Mouse (Mus musculus): Measurements from ENCODE around the gene Vwce. TPM values are rescaled to one million over a fixed set of nuclear protein-coding genes. Genes with fewer than 3 reads are reported as not detected.

The Vwce gene
- 0.25 and 0.86 TPM in 2 replicates for polyA plus RNA-seq (2014; fragmentation: Nextera tagmentation; extraction: Ambion mirVana)

DNA sequence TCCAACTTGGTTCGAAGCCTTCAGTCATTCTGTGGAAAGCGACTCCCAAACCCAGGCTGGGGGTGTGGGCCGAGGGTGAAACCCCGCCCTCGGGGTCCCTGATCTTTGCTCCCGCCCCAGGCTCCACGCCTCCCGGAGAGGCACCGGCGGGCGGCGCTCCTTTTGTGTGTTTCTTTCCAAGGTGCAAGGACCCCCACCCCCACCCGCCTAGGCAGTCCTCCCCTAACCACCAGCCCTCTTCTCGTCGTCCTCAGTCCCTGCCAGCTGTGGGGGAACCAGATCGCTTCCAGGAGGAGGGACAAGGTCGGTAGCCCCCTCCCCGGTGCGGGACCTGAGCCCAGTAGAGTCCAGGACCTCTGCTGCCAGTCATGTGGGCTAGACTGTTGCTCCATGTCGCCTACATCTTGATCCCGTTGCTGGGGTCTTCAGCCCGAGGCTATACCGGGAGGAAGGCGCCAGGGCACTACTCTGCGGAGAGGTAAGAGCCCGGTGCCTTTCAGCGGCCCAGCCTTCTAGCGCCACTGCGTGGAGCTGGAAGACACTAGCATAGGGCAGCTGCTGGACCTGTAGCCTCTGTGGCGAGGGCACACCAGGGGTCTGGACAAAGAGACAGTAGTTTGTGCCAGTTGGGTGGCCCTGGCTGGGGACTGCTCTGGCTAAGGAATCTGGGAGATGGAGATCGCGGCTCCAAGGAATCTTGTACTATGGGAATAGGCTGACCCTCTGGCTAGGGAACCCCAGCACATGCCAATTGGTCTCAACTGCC is at the start of gene Vwce:
TSS of gene Vwce (plus strand) at position 108 of the 766 bp plus-strand sequence.
- peak within 1 kb of the TSS; percentile 48 for H3K9ac ChIP-seq (ENCODE audit: low read depth, low read length)
- H3K36me3 ChIP-seq (ENCODE audit: control insufficient read depth, insufficient read depth, low read length) = no peaks in the 10 kb centered on the region
- peak; percentile 82 for ATAC-seq (ENCODE audit: low FRiP score)
- 2% methylated on average over 32 of the region's 32 CpGs for WGBS
- peaks cover 5% of the 10 kb centered on the region; the same call in 1 of the 2 replicates for H3K4me1 ChIP-seq (replicated peaks; ENCODE audit: control insufficient read depth, insufficient read depth, low read length)
- no peaks in the 10 kb centered on the region for H3K9me3 ChIP-seq (ENCODE audit: control insufficient read depth, low read length)
- H3K27me3 ChIP-seq (ENCODE audit: control insufficient read depth, insufficient read depth, low read length) = no peaks in the 10 kb centered on the region
- peak; percentile 66 for DNase-seq (ENCODE audit: low spot score)
- peak within 1 kb of the TSS; percentile 32 for H3K4me3 ChIP-seq (ENCODE audit: low read depth, low read length)
- H3K27ac ChIP-seq (ENCODE audit: low read depth, low read length) = no peak within 1 kb of the TSS
- H3K4me2 ChIP-seq (replicated peaks; ENCODE audit: low read depth, low read length) = peak within 1 kb of the TSS; percentile 85

DNA sequence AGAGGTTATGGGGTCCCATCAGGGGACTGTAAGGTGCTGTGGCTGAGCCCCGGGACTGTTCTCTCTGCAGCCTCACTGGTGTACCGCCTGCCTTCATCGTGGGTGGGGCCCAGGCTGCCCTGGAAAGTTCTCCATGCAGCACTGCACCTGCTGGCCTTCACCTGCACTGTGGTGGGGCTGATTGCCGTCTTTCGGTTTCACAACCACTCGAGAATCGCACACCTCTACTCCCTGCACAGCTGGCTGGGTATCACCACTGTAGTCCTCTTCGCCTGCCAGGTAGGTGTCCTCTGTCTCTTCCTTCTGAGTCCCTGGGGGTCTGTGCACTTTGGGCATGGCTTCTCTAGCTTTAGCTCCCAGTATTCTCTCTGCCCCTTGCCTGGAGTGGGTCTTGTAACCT is 48.9 kb upstream of the Vwce start:
- no peak for ATAC-seq (ENCODE audit: low FRiP score)
- no peak overlapping the region for H3K27ac ChIP-seq (ENCODE audit: low read depth, low read length)
- 93% methylated on average over 8 of the region's 8 CpGs for WGBS
- H3K4me1 ChIP-seq (replicated peaks; ENCODE audit: control insufficient read depth, insufficient read depth, low read length) = no peaks in the 10 kb centered on the region
- no peak overlapping the region for H3K4me3 ChIP-seq (ENCODE audit: low read depth, low read length)
- DNase-seq (ENCODE audit: low spot score) = no peak
- H3K9ac ChIP-seq (ENCODE audit: low read depth, low read length) = no peak overlapping the region
- no peaks in the 10 kb centered on the region for H3K9me3 ChIP-seq (ENCODE audit: control insufficient read depth, low read length)
- no peaks in the 10 kb centered on the region for H3K27me3 ChIP-seq (ENCODE audit: control insufficient read depth, insufficient read depth, low read length)
- H3K4me2 ChIP-seq (replicated peaks; ENCODE audit: low read depth, low read length) = no peak overlapping the region
- H3K36me3 ChIP-seq (ENCODE audit: control insufficient read depth, insufficient read depth, low read length) = no peaks in the 10 kb centered on the region

DNA sequence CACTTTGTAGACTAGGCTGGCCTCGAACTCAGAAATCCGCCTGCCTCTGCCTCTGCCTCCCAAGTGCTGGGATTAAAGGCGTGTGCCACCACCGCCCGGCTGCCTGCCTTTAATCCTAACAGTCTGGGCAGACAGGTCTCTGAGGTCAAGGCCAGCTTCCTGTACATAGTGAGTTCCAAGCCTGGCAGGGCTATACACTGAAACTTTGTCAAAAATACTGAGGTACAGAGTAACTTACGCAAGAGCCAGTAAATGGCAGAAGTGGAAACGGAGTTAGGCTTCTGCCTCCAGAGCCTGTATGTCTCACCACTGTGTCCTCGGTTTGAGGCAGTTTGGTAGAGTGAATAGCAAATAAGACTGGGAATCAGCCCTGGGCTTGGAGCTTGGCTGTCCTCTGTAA is 46.8 kb upstream of the Vwce start:
- ATAC-seq (ENCODE audit: low FRiP score) (no peak), DNase-seq (ENCODE audit: low spot score) (no peak)
- H3K9ac ChIP-seq (ENCODE audit: low read depth, low read length) = no peak overlapping the region
- H3K9me3 ChIP-seq (ENCODE audit: control insufficient read depth, low read length) = no peaks in the 10 kb centered on the region
- H3K36me3 ChIP-seq (ENCODE audit: control insufficient read depth, insufficient read depth, low read length) = no peaks in the 10 kb centered on the region
- H3K4me3 ChIP-seq (ENCODE audit: low read depth, low read length) = no peak overlapping the region
- no peaks in the 10 kb centered on the region for H3K27me3 ChIP-seq (ENCODE audit: control insufficient read depth, insufficient read depth, low read length)
- H3K4me2 ChIP-seq (replicated peaks; ENCODE audit: low read depth, low read length) = no peak overlapping the region
- H3K4me1 ChIP-seq (replicated peaks; ENCODE audit: control insufficient read depth, insufficient read depth, low read length) = no peaks in the 10 kb centered on the region
- H3K27ac ChIP-seq (ENCODE audit: low read depth, low read length) = no peak overlapping the region
- 90% methylated on average over 8 of the region's 8 CpGs for WGBS

DNA sequence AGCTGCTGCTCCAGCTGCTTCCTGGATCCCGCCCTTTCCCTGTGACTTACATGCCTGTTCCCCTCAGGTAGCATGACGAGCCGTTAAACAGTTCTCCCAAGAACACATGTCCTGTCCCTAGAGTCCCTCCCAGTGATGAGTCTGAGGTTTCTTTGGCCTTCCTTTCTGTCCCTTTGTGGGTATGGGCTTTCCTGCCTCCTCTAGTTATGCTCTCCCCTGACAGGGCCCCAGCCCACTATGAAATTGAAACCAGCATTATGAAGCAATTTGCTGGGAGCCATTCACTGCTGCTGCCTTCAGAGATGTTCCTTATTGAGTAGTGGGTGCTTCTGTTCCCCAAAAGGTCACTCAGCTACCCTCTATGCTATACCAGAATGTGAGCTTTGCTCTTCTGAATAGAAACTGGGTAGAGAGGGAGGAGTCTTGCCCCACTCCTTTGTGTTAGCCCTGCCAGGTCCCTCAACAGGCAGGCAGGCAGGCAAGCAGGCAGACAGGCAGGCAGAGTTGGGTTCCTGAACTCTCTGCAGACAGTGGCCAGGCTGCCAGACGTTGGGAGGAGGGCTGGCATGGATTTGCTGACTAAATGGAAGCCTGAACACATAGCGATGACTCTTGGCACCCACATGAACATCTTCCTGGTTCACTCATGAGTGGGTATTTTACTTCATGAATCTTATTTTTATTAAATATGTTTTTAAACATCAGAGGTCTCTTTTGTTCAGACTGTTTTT is 44.7 kb upstream of the Vwce start:
- DNase-seq (ENCODE audit: low spot score) (no peak), ATAC-seq (ENCODE audit: low FRiP score) (no peak)
- Histone ChIP-seq H3K9me3 (ENCODE audit: control insufficient read depth, low read length) (no peaks in the 10 kb centered on the region), H3K9ac (ENCODE audit: low read depth, low read length) (no peak overlapping the region), H3K4me1 (replicated peaks; ENCODE audit: control insufficient read depth, insufficient read depth, low read length) (no peaks in the 10 kb centered on the region), H3K27me3 (ENCODE audit: control insufficient read depth, insufficient read depth, low read length) (no peaks in the 10 kb centered on the region), H3K4me3 (ENCODE audit: low read depth, low read length) (no peak overlapping the region), H3K27ac (ENCODE audit: low read depth, low read length) (no peak overlapping the region), H3K36me3 (ENCODE audit: control insufficient read depth, insufficient read depth, low read length) (no peaks in the 10 kb centered on the region), H3K4me2 (replicated peaks; ENCODE audit: low read depth, low read length) (no peak overlapping the region)
- 63% methylated on average over 5 of the region's 5 CpGs for WGBS

DNA sequence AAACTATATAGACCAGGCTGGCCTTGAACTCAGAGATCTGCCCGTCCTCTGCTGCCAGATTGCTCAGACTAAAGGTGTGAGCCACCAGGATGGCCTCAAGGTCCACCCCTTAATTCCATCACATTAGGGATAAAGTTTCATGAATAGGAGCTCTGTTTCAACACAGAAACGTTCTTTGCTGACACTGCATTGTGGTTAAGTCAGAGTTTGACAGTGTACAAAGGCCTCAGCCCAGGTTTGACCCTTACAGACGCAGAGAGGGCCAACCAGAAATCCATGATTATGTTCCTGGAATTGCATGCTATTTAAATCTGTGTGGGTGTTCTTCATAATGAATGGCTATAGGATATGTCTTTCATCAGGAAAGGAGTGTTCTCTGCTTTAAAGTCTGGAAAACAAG is 43.7 kb upstream of the Vwce start:
- H3K36me3 ChIP-seq (ENCODE audit: control insufficient read depth, insufficient read depth, low read length) = no peaks in the 10 kb centered on the region
- WGBS = 82% methylated on average over 3 of the region's 3 CpGs
- H3K9ac ChIP-seq (ENCODE audit: low read depth, low read length) = no peak overlapping the region
- H3K4me2 ChIP-seq (replicated peaks; ENCODE audit: low read depth, low read length) = no peak overlapping the region
- no peak overlapping the region for H3K27ac ChIP-seq (ENCODE audit: low read depth, low read length)
- H3K9me3 ChIP-seq (ENCODE audit: control insufficient read depth, low read length) = no peaks in the 10 kb centered on the region
- no peak overlapping the region for H3K4me3 ChIP-seq (ENCODE audit: low read depth, low read length)
- H3K4me1 ChIP-seq (replicated peaks; ENCODE audit: control insufficient read depth, insufficient read depth, low read length) = no peaks in the 10 kb centered on the region
- ATAC-seq (ENCODE audit: low FRiP score) = no peak
- H3K27me3 ChIP-seq (ENCODE audit: control insufficient read depth, insufficient read depth, low read length) = no peaks in the 10 kb centered on the region
- DNase-seq (ENCODE audit: low spot score) = no peak

DNA sequence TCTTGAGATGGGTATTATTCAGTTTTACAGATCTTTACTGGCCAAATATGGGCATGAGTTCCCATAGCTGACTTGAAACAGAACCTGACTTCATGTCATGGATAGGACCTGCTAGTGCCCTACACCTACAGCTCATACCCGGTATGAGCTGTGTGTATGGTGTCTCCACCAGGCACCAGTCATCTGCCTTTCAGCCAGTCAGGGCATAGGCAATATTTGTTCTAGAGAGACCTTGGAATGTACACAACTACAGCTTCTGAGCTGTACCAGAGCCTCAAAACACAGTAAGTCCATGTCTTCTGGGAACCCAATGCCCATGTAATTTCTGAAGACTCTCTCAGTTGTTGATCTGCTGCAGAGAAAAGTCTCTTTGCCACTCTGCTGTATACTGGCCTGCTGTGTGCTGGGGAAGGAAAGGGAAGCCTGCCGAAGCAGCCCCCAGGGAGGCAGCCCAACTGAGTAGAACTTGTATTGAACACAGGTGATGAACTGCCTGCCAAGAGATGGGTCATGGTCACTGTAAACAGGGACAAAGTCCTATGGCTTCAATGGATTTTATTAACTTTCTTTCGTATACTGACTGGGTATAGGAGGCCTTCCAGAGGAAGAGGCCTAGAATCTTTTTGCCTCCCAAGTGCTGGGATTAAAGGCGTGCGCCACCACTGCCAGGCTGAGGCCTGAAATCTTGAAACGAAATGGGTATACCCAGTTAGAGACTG is 42.2 kb upstream of the Vwce start:
- no peak overlapping the region for H3K4me3 ChIP-seq (ENCODE audit: low read depth, low read length)
- H3K27me3 ChIP-seq (ENCODE audit: control insufficient read depth, insufficient read depth, low read length) = no peaks in the 10 kb centered on the region
- no peaks in the 10 kb centered on the region for H3K9me3 ChIP-seq (ENCODE audit: control insufficient read depth, low read length)
- H3K27ac ChIP-seq (ENCODE audit: low read depth, low read length) = no peak overlapping the region
- ATAC-seq (ENCODE audit: low FRiP score) = no peak
- WGBS = 93% methylated on average over 6 of the region's 6 CpGs
- H3K4me1 ChIP-seq (replicated peaks; ENCODE audit: control insufficient read depth, insufficient read depth, low read length) = no peaks in the 10 kb centered on the region
- H3K4me2 ChIP-seq (replicated peaks; ENCODE audit: low read depth, low read length) = no peak overlapping the region
- H3K36me3 ChIP-seq (ENCODE audit: control insufficient read depth, insufficient read depth, low read length) = no peaks in the 10 kb centered on the region
- no peak overlapping the region for H3K9ac ChIP-seq (ENCODE audit: low read depth, low read length)
- no peak for DNase-seq (ENCODE audit: low spot score)

DNA sequence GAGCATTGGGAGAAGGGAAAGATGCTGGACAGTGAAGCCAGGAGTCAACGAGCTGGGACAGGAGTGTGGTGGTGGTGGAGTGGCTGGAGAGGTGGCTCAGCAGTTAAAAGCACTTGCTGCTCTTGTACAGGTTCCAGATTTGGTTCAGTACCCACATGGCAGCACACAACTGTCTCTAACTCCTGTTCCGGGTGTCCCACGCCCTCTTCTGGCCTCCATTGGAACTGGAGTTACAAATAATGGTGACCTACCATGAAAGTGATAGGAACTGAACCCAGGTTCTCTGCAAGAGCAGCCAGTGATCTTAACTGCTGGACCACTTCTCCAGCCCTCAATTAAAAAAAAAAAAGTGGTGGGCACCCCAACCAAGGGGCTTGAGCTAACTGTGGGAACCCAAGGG is 35.8 kb upstream of the Vwce start:
- Histone ChIP-seq H3K27me3 (ENCODE audit: control insufficient read depth, insufficient read depth, low read length) (no peaks in the 10 kb centered on the region), H3K9me3 (ENCODE audit: control insufficient read depth, low read length) (no peaks in the 10 kb centered on the region), H3K9ac (ENCODE audit: low read depth, low read length) (no peak overlapping the region), H3K4me2 (replicated peaks; ENCODE audit: low read depth, low read length) (no peak overlapping the region), H3K4me1 (replicated peaks; ENCODE audit: control insufficient read depth, insufficient read depth, low read length) (no peaks in the 10 kb centered on the region), H3K27ac (ENCODE audit: low read depth, low read length) (no peak overlapping the region), H3K36me3 (ENCODE audit: control insufficient read depth, insufficient read depth, low read length) (no peaks in the 10 kb centered on the region), H3K4me3 (ENCODE audit: low read depth, low read length) (no peak overlapping the region)
- peak; percentile 28 for DNase-seq (ENCODE audit: low spot score)
- no peak for ATAC-seq (ENCODE audit: low FRiP score)
- WGBS = 32% methylated on average over 3 of the region's 3 CpGs

DNA sequence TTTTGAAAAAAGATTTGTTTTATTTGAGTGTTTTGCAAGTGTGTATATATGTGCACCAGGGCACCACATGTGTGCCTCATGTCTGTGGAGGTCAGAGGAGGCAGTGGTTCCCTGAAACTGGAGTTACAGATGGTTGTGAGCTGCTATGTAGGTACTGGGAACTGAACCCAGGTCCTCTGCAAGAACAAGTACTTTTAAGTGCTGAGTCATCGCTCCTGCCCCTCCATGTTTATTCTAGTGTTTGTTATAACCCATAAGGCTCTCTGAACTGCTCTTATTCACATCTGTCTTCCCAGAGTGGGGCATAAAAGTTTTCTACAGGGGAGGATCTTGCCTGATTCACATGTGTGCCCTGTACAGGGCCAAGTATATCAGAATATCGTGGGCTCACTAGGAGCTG is 34.4 kb upstream of the Vwce start:
- Histone ChIP-seq H3K9ac (ENCODE audit: low read depth, low read length) (no peak overlapping the region), H3K36me3 (ENCODE audit: control insufficient read depth, insufficient read depth, low read length) (no peaks in the 10 kb centered on the region), H3K4me3 (ENCODE audit: low read depth, low read length) (no peak overlapping the region), H3K27ac (ENCODE audit: low read depth, low read length) (no peak overlapping the region), H3K4me2 (replicated peaks; ENCODE audit: low read depth, low read length) (no peak overlapping the region), H3K27me3 (ENCODE audit: control insufficient read depth, insufficient read depth, low read length) (no peaks in the 10 kb centered on the region), H3K4me1 (replicated peaks; ENCODE audit: control insufficient read depth, insufficient read depth, low read length) (no peaks in the 10 kb centered on the region), H3K9me3 (ENCODE audit: control insufficient read depth, low read length) (no peaks in the 10 kb centered on the region)
- DNase-seq (ENCODE audit: low spot score) (no peak), ATAC-seq (ENCODE audit: low FRiP score) (no peak)
- WGBS = 92% methylated on average over 2 of the region's 2 CpGs
